Mouse (Mus musculus) small intestine, adult 2 months (tissue): ENCODE data around the gene 3100002H09Rik.

Experiments used
- CTCF ChIP-seq: fragments of 200-500 bp; IDR thresholded peaks from 2 replicates; pipeline ENCODE4 v1.5.1; 2012; ENCODE audit warnings: low read depth, mild to moderate bottlenecking, control low read depth, inconsistent platforms, low read length, moderate library complexity, mixed read lengths; ENCODE audit not compliant: insufficient replicate concordance, insufficient read length; ENCODE audit errors: extremely low read depth
- POLR2A ChIP-seq: fragments of 200-500 bp; IDR thresholded peaks from 2 replicates; pipeline ENCODE4 v1.6.1; 2012; ENCODE audit warnings: low read depth, mild to moderate bottlenecking, control low read depth, inconsistent platforms, low read length, moderate library complexity

DNA sequence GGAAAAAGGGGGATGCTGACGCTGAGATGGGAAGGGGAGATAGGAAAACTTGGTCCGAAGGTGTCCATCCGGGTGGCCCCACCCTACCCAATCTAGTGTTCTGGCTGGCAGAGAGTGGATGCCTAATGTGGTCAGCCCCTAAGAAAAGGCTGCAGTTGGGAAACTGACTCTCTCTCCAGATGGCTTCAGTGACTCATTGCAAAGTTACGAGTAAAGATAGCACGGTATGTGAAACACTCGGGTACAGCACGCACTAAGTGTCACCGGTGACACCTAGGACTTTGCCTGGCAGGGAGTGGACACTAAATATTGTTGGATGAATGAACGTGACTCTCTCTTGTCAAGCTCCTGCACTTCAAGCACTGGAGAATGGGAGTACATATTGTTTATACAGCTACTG is 33.3 kb upstream of the 3100002H09Rik start:
- no peak for TF ChIP-seq POLR2A
- no peak for TF ChIP-seq CTCF
